Mouse (Mus musculus) bone marrow, adult 2 months (tissue): Measurements from ENCODE around the gene Gm39566. TPM values are rescaled to one million over a fixed set of nuclear protein-coding genes. Genes with fewer than 3 reads are reported as not detected.

ENCODE experiments used
- H3K27ac ChIP-seq: fragments of 200-500 bp; 2 replicates; pipeline ENCODE4 v1.5.1; 2012; ENCODE audit warnings: low read depth, mild to moderate bottlenecking, control low read depth, inconsistent platforms, low read length; ENCODE audit not compliant: control insufficient read depth, poor library complexity, insufficient read depth
- H3K4me1 ChIP-seq: fragments of 200-500 bp; 2 replicates; pipeline ENCODE4 v1.6.1; 2011; ENCODE audit warnings: low read length; ENCODE audit not compliant: control insufficient read depth, insufficient read depth
- H3K4me3 ChIP-seq: fragments of 200-500 bp; replicated peaks from 2 replicates; pipeline ENCODE3; 2011; ENCODE audit warnings: mild to moderate bottlenecking, low read depth, low read length, control low read depth; ENCODE audit not compliant: control insufficient read depth
- CTCF ChIP-seq: fragments of 200-500 bp; IDR thresholded peaks from 2 replicates; pipeline ENCODE4 v1.5.1; 2011; ENCODE audit warnings: low read length, control low read depth; ENCODE audit not compliant: control insufficient read depth, insufficient read depth
- POLR2A ChIP-seq: fragments of 200-500 bp; IDR thresholded peaks from 2 replicates; pipeline ENCODE4 v1.6.1; 2011; ENCODE audit warnings: low read depth, mild to moderate bottlenecking, control low read depth, low read length, borderline replicate concordance; ENCODE audit not compliant: control insufficient read depth
- WGBS: fragments of 180-500 bp; shearing (Covaris S2); methylation state at CpG from one replicate; pipeline ENCODE4 v1.1.7; 2018; 5-methylcytosine and 5-hydroxymethylcytosine counted together
- polyA plus RNA-seq: library from polyadenylated mRNA; stranded (reverse); fragments of >200 nt; gene quantifications from 2 replicates; pipeline ENCODE4 v1.2.4, GENCODE M21; 2011; ENCODE audit warnings: low replicate concordance; ENCODE audit not compliant: missing spikeins, insufficient read depth, insufficient read length

The Gm39566 gene
- polyA plus RNA-seq, 1 experiment: not detected

- under 1% methylated on average over 32 of the region's 32 CpGs for WGBS
- peak within 1 kb of the TSS; percentile 89 for H3K4me3 ChIP-seq
- peaks cover 2% of the 10 kb centered on the region for H3K4me1 ChIP-seq
- peak within 1 kb of the TSS; percentile 75 for H3K27ac ChIP-seq
- no peak for TF ChIP-seq CTCF
- TF ChIP-seq POLR2A: no peak
These were observed 22.5 kb upstream of the Gm39566 start, which contains the start of gene Nlgn2 for GRCm38 (mm10) chr11:69837604-69837951. Nlgn2 (minus strand) TSS chr11:69837784.

- Histone ChIP-seq H3K4me1 (peaks cover 2% of the 10 kb centered on the region), H3K4me3 (peak overlapping the region; percentile 1), H3K27ac (no peak overlapping the region)
- TF ChIP-seq CTCF (no peak), POLR2A (no peak)
- WGBS: 4% methylated on average over 52 of the region's 52 CpGs
These were observed 21.8 kb upstream of the Gm39566 start for GRCm38 (mm10) chr11:69836703-69837576.

- Histone ChIP-seq H3K27ac (no peak overlapping the region), H3K4me1 (peaks cover 2% of the 10 kb centered on the region), H3K4me3 (no peak overlapping the region)
- TF ChIP-seq POLR2A (no peak), CTCF (no peak)
- 54% methylated on average over 4 of the region's 4 CpGs for WGBS
These were observed 20.9 kb upstream of the Gm39566 start for GRCm38 (mm10) chr11:69835966-69836335.

- Histone ChIP-seq H3K4me1 (peaks cover 2% of the 10 kb centered on the region), H3K27ac (no peak overlapping the region), H3K4me3 (no peak overlapping the region)
- no peak for TF ChIP-seq CTCF
- no peak for TF ChIP-seq POLR2A
- WGBS: 57% methylated on average over 9 of the region's 9 CpGs
These were observed 20.3 kb upstream of the Gm39566 start for GRCm38 (mm10) chr11:69835326-69835965.

- TF ChIP-seq POLR2A (peak; percentile 28; the same call in 1 of the 2 replicates), CTCF (no peak)
- peak overlapping the region; percentile 29 for H3K4me3 ChIP-seq
- peaks cover 2% of the 10 kb centered on the region for H3K4me1 ChIP-seq
- H3K27ac ChIP-seq: no peak overlapping the region
- WGBS: 6% methylated on average over 28 of the region's 48 CpGs
These were observed 19.0 kb upstream of the Gm39566 start for GRCm38 (mm10) chr11:69834001-69834549.

- Histone ChIP-seq H3K27ac (no peak overlapping the region), H3K4me3 (peak overlapping the region; percentile 29), H3K4me1 (peaks cover 2% of the 10 kb centered on the region)
- 35% methylated on average over 8 of the region's 8 CpGs for WGBS
- TF ChIP-seq POLR2A: no peak
- TF ChIP-seq CTCF: no peak
These were observed 18.5 kb upstream of the Gm39566 start for GRCm38 (mm10) chr11:69833554-69833953.

- Histone ChIP-seq H3K4me3 (no peak overlapping the region), H3K27ac (no peak overlapping the region; the same call in 1 of the 2 replicates), H3K4me1 (peaks cover 1% of the 10 kb centered on the region)
- 88% methylated on average over 5 of the region's 5 CpGs for WGBS
- TF ChIP-seq CTCF: no peak
- no peak for TF ChIP-seq POLR2A
These were observed 13.7 kb upstream of the Gm39566 start for GRCm38 (mm10) chr11:69828832-69829231.

- Histone ChIP-seq H3K4me1 (no peaks in the 10 kb centered on the region), H3K4me3 (no peak overlapping the region), H3K27ac (no peak overlapping the region)
- WGBS: 83% methylated on average over 2 of the region's 2 CpGs
- TF ChIP-seq CTCF (no peak), POLR2A (no peak)
These were observed 8.4 kb upstream of the Gm39566 start for GRCm38 (mm10) chr11:69823456-69823855.
